Mouse (Mus musculus): ENCODE data around the gene Pax3. TPM values are rescaled to one million over a fixed set of nuclear protein-coding genes. Genes with fewer than 3 reads are reported as not detected.

Gene Pax3
- polyA plus RNA-seq, 1 experiment from 2014 or later = 0.95 TPM

DNA sequence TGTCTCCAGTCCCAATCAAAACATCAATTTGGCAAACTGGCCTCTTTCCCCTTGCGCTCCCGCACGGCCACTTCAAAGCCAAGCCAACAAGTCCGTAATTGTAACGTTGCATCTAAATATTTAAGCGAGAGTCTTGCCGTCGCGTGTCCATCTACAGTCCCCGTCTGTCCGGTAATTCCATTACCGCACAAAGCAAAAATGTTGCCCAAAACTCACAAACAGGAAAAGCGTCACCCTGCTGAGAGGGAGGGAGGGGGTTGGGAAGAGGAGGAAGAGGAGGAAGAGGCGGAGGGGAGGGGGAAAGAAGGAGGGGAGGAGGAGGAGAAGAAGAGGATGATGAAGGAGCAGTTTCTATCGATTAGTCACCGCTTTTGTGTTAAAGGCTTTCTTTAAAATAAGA lies 7.9 kb downstream of the Pax3 start:
- H3K36me3 ChIP-seq = no peaks in the 10 kb centered on the region
- peak overlapping the region; percentile 41 for H3K4me3 ChIP-seq
- H3K4me2 ChIP-seq (replicated peaks) = peak overlapping the region; percentile 66
- peaks cover 12% of the 10 kb centered on the region for H3K4me1 ChIP-seq
- H3K27me3 ChIP-seq = peaks cover 94% of the 10 kb centered on the region
- H3K9me3 ChIP-seq = no peaks in the 10 kb centered on the region
- H3K9ac ChIP-seq = no peak overlapping the region
- under 1% methylated on average over 16 of the region's 16 CpGs for WGBS
- H3K27ac ChIP-seq = no peak overlapping the region
- ATAC-seq (ENCODE audit: low FRiP score, low read depth) = no peak

DNA sequence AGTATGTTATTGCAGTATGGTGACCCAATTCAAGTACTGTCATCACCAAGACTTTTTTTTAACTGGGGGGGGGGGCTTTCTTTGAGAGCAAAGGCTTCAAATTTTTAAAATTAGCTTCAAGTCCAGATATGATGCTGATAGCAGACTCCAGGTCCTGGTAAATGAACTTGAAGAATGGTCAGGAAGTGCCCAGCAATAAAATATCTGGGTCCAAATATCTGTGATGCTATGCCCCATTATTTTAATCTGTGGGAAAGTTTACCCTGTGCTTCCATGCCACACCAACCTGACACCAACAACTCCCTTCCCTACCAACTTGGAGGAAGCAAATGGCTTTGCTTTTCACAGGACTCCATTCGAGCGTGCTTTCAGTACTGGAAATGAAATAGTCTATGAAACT lies 8.6 kb downstream of the Pax3 start:
- H3K27me3 ChIP-seq = peaks cover 89% of the 10 kb centered on the region
- H3K4me2 ChIP-seq (replicated peaks) = no peak overlapping the region
- WGBS = 3% methylated on average over 2 of the region's 2 CpGs
- H3K4me1 ChIP-seq = peaks cover 12% of the 10 kb centered on the region
- no peaks in the 10 kb centered on the region for H3K36me3 ChIP-seq
- no peak overlapping the region for H3K4me3 ChIP-seq
- H3K9me3 ChIP-seq = no peaks in the 10 kb centered on the region
- no peak for ATAC-seq (ENCODE audit: low FRiP score, low read depth)
- no peak overlapping the region for H3K9ac ChIP-seq
- H3K27ac ChIP-seq = no peak overlapping the region

DNA sequence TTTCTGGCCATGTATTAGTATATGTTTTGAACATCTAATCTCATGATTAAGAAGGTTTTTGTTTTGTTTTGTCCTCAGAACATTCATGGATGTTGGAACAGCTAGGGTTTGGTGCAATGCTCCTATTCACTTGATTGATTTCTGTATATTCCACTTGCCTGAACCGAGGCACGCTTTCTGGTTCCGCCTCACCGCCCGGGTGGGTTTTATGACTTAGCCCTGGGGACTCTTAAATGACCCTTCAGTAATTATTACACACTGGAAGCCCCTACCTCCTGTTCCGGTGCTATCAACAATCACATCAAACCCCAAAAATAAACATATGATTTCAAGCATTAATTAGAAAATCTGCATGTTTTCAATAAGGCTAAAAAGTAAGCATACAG lies 9.2 kb downstream of the Pax3 start:
- peaks cover 87% of the 10 kb centered on the region for H3K27me3 ChIP-seq
- H3K4me2 ChIP-seq (replicated peaks) = no peak overlapping the region
- H3K27ac ChIP-seq = no peak overlapping the region
- no peak overlapping the region for H3K4me3 ChIP-seq
- H3K9me3 ChIP-seq = no peaks in the 10 kb centered on the region
- WGBS = 7% methylated on average over 6 of the region's 6 CpGs
- ATAC-seq (ENCODE audit: low FRiP score, low read depth) = no peak
- no peak overlapping the region for H3K9ac ChIP-seq
- no peaks in the 10 kb centered on the region for H3K36me3 ChIP-seq
- H3K4me1 ChIP-seq = peaks cover 12% of the 10 kb centered on the region

DNA sequence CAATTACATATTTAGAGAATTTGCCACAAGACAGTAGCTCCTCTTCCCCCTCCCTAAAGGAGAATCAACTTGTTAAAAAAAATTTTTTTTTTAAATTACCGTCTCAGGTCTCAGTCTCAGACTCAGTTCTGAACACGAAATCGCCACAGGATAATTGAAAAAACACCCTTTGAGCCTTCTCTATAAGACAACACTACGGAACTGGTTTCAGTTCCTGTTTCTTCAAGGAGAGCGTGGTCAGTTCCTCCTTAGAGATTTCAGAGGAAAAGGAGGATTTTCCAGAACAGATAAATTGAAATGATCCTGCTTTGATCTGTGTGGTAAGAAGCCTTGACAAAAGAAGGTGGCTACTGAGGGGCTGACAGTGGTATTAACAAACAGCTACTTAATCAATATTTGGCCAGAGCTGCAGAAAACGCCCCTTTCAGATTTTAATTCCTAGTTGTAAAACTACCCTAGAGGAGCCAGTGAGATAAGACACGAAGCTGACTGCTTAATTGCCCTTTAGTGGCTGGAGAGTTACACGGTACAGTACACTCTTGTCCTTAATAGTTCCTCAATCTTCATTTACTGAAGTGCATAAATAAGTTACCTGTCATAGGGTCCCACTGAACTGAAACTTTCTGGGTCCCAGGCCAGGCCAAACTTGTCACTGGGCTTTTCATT lies 9.7 kb downstream of the Pax3 start:
- peaks cover 87% of the 10 kb centered on the region for H3K27me3 ChIP-seq
- H3K36me3 ChIP-seq = no peaks in the 10 kb centered on the region
- WGBS = 4% methylated on average over 8 of the region's 8 CpGs
- H3K9ac ChIP-seq = no peak overlapping the region
- H3K9me3 ChIP-seq = no peaks in the 10 kb centered on the region
- no peak for ATAC-seq (ENCODE audit: low FRiP score, low read depth)
- no peak overlapping the region for H3K4me3 ChIP-seq
- H3K27ac ChIP-seq = no peak overlapping the region
- H3K4me1 ChIP-seq = peaks cover 12% of the 10 kb centered on the region
- no peak overlapping the region for H3K4me2 ChIP-seq (replicated peaks)

DNA sequence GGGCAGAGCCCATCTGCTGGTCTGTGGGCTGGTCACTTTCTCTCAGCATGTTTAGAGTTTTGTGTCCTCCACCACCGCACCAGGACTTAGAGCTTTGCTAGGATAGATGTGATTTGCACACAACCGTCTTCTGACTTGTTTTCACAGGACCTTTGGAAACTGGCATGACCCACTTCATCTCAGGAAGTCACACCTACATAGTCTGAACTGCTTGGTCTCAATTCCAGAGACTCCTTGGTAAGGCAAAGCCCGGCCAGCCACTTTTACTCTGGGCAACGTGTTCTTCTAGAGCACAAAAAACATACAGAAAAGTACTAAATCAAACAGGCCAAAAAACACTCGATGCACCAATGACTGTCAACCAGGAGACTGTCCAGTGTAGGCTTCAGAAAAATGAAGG lies 14.0 kb downstream of the Pax3 start:
- 54% methylated on average over 5 of the region's 5 CpGs for WGBS
- no peak for ATAC-seq (ENCODE audit: low FRiP score, low read depth)
- peaks cover 77% of the 10 kb centered on the region for H3K27me3 ChIP-seq

DNA sequence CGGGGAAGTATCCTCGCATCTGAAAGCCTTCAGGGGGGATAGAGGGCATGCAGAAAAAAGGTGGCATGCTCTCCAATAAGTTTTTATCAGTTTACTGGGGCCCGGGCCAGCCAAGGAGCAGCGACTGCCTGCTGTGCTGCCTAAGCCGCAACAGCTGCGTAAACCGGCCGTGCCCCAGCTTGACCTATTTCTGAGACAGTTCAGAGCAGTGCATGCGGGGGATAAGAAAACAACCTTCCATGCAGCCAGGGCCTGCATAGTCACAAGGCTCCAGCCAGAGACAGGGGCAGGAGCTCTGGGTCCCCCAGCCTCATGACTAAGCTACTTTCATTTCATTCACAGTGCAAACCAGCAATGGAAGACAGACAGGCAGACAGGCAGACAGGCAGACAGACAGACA lies 15.1 kb downstream of the Pax3 start:
- WGBS = 5% methylated on average over 9 of the region's 9 CpGs
- Histone ChIP-seq H3K27ac (no peak overlapping the region), H3K4me3 (no peak overlapping the region), H3K36me3 (no peaks in the 10 kb centered on the region), H3K9ac (no peak overlapping the region), H3K27me3 (peaks cover 74% of the 10 kb centered on the region), H3K9me3 (no peaks in the 10 kb centered on the region), H3K4me2 (replicated peaks) (peak overlapping the region; percentile 31; the same call in 1 of the 2 replicates), H3K4me1 (peaks cover 6% of the 10 kb centered on the region; the same call in 1 of the 2 replicates)
- ATAC-seq (ENCODE audit: low FRiP score, low read depth) = peak; percentile 36; the same call in 1 of the 2 replicates

More for the DNA sequence above, 14.0 kb downstream of the Pax3 start:
- Histone ChIP-seq H3K4me2 (replicated peaks) (no peak overlapping the region), H3K4me3 (no peak overlapping the region), H3K4me1 (peaks cover 6% of the 10 kb centered on the region; the same call in 1 of the 2 replicates), H3K27ac (no peak overlapping the region), H3K36me3 (no peaks in the 10 kb centered on the region), H3K9ac (no peak overlapping the region), H3K9me3 (no peaks in the 10 kb centered on the region)

DNA sequence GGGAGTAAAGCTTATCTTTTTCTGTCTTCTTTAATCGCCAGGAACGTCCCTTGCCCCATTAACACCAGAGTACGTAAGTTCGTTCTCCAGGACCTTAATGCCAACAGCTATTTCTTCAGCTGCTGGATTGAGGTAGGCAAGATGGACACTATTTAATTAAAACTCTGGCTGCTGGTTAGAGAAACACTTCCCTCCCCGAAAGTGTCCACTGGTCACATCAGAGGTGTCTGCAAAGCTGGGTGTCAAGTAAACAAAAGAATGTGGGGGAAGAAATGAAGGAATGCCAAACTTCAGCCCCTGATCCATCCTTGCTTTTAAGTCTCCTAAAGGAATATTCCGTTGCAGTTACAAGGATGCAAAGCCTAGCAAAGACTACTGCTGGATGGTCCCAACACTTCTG lies 24.6 kb downstream of the Pax3 start:
- Histone ChIP-seq H3K4me1 (0 out of 2 replicates have a peak, but pooled peaks cover 6% of the 10 kb centered on the region), H3K9ac (no peak overlapping the region), H3K9me3 (no peaks in the 10 kb centered on the region), H3K36me3 (no peaks in the 10 kb centered on the region), H3K27me3 (peaks cover 64% of the 10 kb centered on the region), H3K4me2 (replicated peaks) (no peak overlapping the region), H3K27ac (no peak overlapping the region), H3K4me3 (no peak overlapping the region)
- 49% methylated on average over 6 of the region's 6 CpGs for WGBS
- ATAC-seq (ENCODE audit: low FRiP score, low read depth) = no peak

DNA sequence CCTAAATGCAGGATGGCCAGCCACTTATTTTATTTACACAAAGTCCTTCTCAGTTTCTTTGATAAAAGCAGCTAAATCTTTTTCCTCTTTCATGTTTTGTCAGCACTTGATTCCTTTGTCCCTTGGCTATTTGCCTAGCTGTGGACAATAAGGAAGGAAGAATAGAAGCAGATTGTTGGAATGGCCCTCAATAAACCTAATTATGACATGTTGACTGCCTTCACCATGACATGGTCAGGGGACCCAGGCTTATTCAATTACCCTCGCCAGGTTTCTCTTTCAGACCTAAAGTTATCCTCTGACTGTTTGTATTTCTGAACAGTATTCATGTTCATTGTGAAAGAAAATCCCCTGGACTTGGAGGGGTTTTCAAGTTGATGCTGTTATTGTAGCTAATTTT lies 25.3 kb downstream of the Pax3 start:
- WGBS = 22% methylated on average over 1 of the region's 1 CpGs
- no peak overlapping the region for H3K27ac ChIP-seq
- H3K4me1 ChIP-seq = 0 out of 2 replicates have a peak, but pooled peaks cover 6% of the 10 kb centered on the region

DNA sequence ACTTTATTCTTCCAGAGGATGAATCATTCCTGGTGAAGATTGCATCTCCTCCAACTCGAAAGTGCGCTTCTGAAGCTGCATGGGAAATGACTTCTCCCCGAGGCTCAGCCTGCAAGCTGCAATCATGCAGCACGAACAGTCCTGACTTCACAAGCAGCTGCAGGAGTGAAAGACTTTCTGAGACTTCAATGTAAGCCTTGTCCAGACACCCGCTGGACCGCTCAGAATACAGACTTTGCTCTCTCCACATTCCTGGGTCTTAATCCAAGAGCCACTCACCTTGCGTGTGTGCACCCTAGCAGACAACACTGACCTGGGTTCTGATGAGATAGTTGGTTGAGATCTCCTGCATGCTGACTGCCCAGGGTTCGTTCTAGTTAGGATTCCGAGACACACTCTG lies 26.2 kb downstream of the Pax3 start:
- 0 out of 2 replicates have a peak, but pooled peaks cover 6% of the 10 kb centered on the region for H3K4me1 ChIP-seq
- no peak overlapping the region for H3K9ac ChIP-seq
- H3K4me3 ChIP-seq = no peak overlapping the region
- H3K9me3 ChIP-seq = no peaks in the 10 kb centered on the region
- H3K36me3 ChIP-seq = no peaks in the 10 kb centered on the region
- WGBS = 56% methylated on average over 9 of the region's 9 CpGs
- H3K27ac ChIP-seq = no peak overlapping the region
- ATAC-seq (ENCODE audit: low FRiP score, low read depth) = no peak
- no peak overlapping the region for H3K4me2 ChIP-seq (replicated peaks)
- peaks cover 63% of the 10 kb centered on the region for H3K27me3 ChIP-seq

More for the DNA sequence above, 25.3 kb downstream of the Pax3 start:
- Histone ChIP-seq H3K9me3 (no peaks in the 10 kb centered on the region), H3K4me3 (no peak overlapping the region), H3K4me2 (replicated peaks) (no peak overlapping the region), H3K27me3 (peaks cover 64% of the 10 kb centered on the region), H3K9ac (no peak overlapping the region), H3K36me3 (no peaks in the 10 kb centered on the region)
- ATAC-seq (ENCODE audit: low FRiP score, low read depth) = no peak

DNA sequence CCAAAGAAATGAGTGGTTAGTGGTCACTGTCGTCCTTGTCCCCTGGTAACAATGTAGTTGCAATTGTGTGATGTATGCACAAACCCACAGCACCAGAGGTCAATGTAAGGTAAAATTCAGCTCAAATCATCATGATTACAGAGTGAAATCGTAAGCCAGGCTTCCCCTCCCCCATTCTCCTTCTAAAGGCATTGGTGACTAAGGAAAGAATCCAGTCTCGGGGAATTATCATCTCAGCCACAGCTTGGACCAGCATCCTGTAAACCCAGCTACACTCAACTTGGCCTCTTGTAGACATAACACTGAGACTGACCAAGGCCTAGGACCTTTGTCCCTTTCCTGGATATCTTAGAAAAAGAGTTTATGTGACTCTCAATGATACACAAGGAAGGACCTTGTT lies 28.1 kb downstream of the Pax3 start:
- no peak for ATAC-seq (ENCODE audit: low FRiP score, low read depth)
- H3K4me2 ChIP-seq (replicated peaks) = no peak overlapping the region
- no peak overlapping the region for H3K9ac ChIP-seq
- peaks cover 63% of the 10 kb centered on the region for H3K27me3 ChIP-seq
- no peak overlapping the region for H3K27ac ChIP-seq
- 74% methylated on average over 3 of the region's 3 CpGs for whole genome bisulfite sequencing
- H3K9me3 ChIP-seq = no peaks in the 10 kb centered on the region
- H3K4me3 ChIP-seq = no peak overlapping the region
- H3K4me1 ChIP-seq = 0 out of 2 replicates have a peak, but pooled peaks cover 6% of the 10 kb centered on the region
- H3K36me3 ChIP-seq = no peaks in the 10 kb centered on the region

DNA sequence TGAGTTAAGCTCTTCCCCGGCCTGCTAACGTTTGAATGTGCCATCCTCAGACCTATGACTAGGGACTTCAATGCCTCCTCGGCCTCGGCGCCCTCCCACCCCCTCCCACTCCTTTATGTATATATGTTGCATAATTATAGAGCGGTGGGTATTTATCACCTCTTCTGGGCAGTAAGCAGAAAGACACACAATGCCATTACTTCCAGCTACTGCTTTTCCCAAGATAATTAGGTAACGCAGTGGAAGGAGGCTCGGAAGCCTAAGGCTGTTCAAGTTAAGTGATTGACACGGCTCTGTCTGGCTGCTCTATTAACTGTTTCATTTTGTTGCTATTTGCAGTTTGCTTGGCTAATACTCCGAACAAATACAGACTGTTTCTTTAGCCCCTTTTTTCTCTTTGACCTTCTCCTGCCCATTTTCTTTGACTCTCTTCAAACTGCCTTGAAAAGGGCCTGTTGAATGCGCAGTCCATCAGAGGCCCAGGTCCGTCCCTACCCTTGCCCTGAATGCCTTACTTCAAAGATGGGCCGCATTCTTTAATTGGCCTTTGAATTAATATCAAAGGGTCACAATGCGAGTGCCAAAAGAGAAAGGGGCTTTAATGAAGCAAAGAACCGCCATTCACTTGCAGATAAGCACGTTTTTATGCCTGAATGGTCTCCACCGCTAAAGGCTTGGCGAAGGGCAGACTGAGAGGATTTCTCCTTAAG lies 29.2 kb downstream of the Pax3 start:
- H3K27ac ChIP-seq = no peak overlapping the region
- H3K27me3 ChIP-seq = peaks cover 61% of the 10 kb centered on the region
- 0 out of 2 replicates have a peak, but pooled peaks cover 6% of the 10 kb centered on the region for H3K4me1 ChIP-seq
- H3K9me3 ChIP-seq = no peaks in the 10 kb centered on the region
- WGBS = 44% methylated on average over 18 of the region's 18 CpGs
- H3K4me2 ChIP-seq (replicated peaks) = no peak overlapping the region
- H3K36me3 ChIP-seq = no peaks in the 10 kb centered on the region
- no peak overlapping the region for H3K9ac ChIP-seq
- H3K4me3 ChIP-seq = no peak overlapping the region
- no peak for ATAC-seq (ENCODE audit: low FRiP score, low read depth)

DNA sequence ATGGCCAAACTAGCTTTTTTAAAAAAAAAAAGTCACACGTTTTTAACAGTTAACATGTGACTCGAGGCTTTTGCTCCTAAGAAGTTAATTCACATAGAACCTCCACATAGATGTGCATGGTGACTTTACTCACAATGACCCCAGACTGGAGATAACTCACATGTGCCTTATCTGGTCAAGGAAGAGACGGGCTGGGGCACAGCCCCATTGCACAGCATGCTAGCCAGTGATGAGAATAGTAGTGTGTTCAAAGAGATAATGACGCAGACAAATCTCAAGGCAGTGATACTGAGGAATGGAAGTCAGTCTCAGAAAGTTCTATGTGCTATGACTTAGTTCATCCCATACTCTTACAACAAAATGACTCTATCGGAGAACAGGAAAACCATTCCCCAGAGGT lies 35.2 kb downstream of the Pax3 start:
- H3K4me3 ChIP-seq = no peak overlapping the region
- no peak overlapping the region for H3K4me2 ChIP-seq (replicated peaks)
- no peak for ATAC-seq (ENCODE audit: low FRiP score, low read depth)
- no peak overlapping the region for H3K27ac ChIP-seq
- no peak overlapping the region for H3K9ac ChIP-seq
- H3K36me3 ChIP-seq = no peaks in the 10 kb centered on the region
- no peaks in the 10 kb centered on the region for H3K9me3 ChIP-seq
- H3K27me3 ChIP-seq = peaks cover 16% of the 10 kb centered on the region
- peaks cover 14% of the 10 kb centered on the region for H3K4me1 ChIP-seq
- 75% methylated on average over 5 of the region's 5 CpGs for WGBS
